Mouse (Mus musculus): ENCODE measurements around the gene Gm12184.

GRCm38 (mm10) chr11:48789215-48789614 lies 37.2 kb downstream of the Gm12184 start:
- TF ChIP-seq POLR2AphosphoS5 (IDR thresholded peaks at IDR 0.05; ENCODE audit: insufficient replicate concordance, low read depth, low read length) (no peak), CTCF (IDR thresholded peaks at IDR 0.05; ENCODE audit: low read depth, low read length) (no peak)
